Mouse (Mus musculus): ENCODE data around the gene Dcst2.

GRCm38 (mm10) chr3:89315195-89315929 is 46.4 kb upstream of the Dcst2 start:
- peak; percentile 74 for TF ChIP-seq CTCF (conservative IDR thresholded peaks at IDR 0.05; ENCODE audit: low read length)
- no peak for TF ChIP-seq POU5F1 (IDR thresholded peaks at IDR 0.05; ENCODE audit: borderline replicate concordance, low read length)
- no peak for TF ChIP-seq NANOG (IDR thresholded peaks at IDR 0.05; ENCODE audit: borderline replicate concordance, low read length)

Data from E14TG2a.4 (cell line).